Mouse (Mus musculus) spleen, postnatal 14 days (tissue): ENCODE data around the gene Ccr6.
"Not testable (repeated sequence)": the region's sequence is repeated elsewhere in the genome, so short reads cannot be mapped to it uniquely, and the experiment has no call there.

Experiments used
- DNase-seq, 2 experiments: peaks; one replicate each; pipeline ENCODE4 v3.0.0; 2021 to 2022; ENCODE audit warnings: low spot score in 2 of 2

Gene Ccr6

GRCm38 (mm10) chr17:8233618-8234214 lies 2.1 kb upstream of the Ccr6 start:
- no peak for DNase-seq

GRCm38 (mm10) chr17:8234537-8234936 lies 1.3 kb upstream of the Ccr6 start:
- DNase-seq = no peak

GRCm38 (mm10) chr17:8238012-8238710 lies 2.3 kb downstream of the Ccr6 start:
- no peak for DNase-seq

- DNase-seq = no peak
These were observed 3.7 kb downstream of the Ccr6 start for GRCm38 (mm10) chr17:8239561-8239960.

GRCm38 (mm10) chr17:8240517-8240916 lies 4.7 kb downstream of the Ccr6 start:
- no peak for DNase-seq

GRCm38 (mm10) chr17:8241645-8242044 lies 5.8 kb downstream of the Ccr6 start:
- no peak for DNase-seq

- no peak for DNase-seq
These were observed 6.3 kb downstream of the Ccr6 start for GRCm38 (mm10) chr17:8242186-8242585.

- DNase-seq = no peak
These were observed 8.3 kb downstream of the Ccr6 start for GRCm38 (mm10) chr17:8244124-8244523.

GRCm38 (mm10) chr17:8246102-8246754 lies 10.4 kb downstream of the Ccr6 start:
- DNase-seq = no peak

- DNase-seq = no peak
These were observed 15.9 kb downstream of the Ccr6 start for GRCm38 (mm10) chr17:8251704-8252103.

GRCm38 (mm10) chr17:8254268-8254667 lies 18.4 kb downstream of the Ccr6 start:
- no peak for DNase-seq

- DNase-seq = no peak
These were observed 19.1 kb downstream of the Ccr6 start for GRCm38 (mm10) chr17:8254914-8255313.

GRCm38 (mm10) chr17:8255583-8255982 lies 19.7 kb downstream of the Ccr6 start:
- DNase-seq = no peak

GRCm38 (mm10) chr17:8256982-8257381 lies 21.1 kb downstream of the Ccr6 start:
- no peak for DNase-seq

- DNase-seq = not testable (repeated sequence)
These were observed 28.8 kb downstream of the Ccr6 start for GRCm38 (mm10) chr17:8264638-8265037.

- no peak for DNase-seq
These were observed 36.4 kb downstream of the Ccr6 start for GRCm38 (mm10) chr17:8272054-8272749.

- no peak for DNase-seq
These were observed 37.1 kb downstream of the Ccr6 start for GRCm38 (mm10) chr17:8272951-8273350.

GRCm38 (mm10) chr17:8276071-8276470 lies 40.2 kb downstream of the Ccr6 start:
- DNase-seq = no peak

GRCm38 (mm10) chr17:8276680-8277079 lies 40.8 kb downstream of the Ccr6 start:
- no peak for DNase-seq

- DNase-seq = no peak
These were observed 41.4 kb downstream of the Ccr6 start for GRCm38 (mm10) chr17:8277266-8277665.

GRCm38 (mm10) chr17:8278356-8278755 lies 42.5 kb downstream of the Ccr6 start:
- no peak for DNase-seq

- peak; percentile 12 to 39 for DNase-seq
These were observed 47.1 kb downstream of the Ccr6 start, which contains the start of gene Mpc1 for GRCm38 (mm10) chr17:8282821-8283525. Gene Mpc1 (plus strand): TSS chr17:8282904.
